Mouse (Mus musculus): ENCODE results near the gene Il18.
A peak's percentile ranks its signal among the peaks of the same experiment; 100 is the strongest.

Il18 gene

GRCm38 (mm10) chr9:50554241-50555093, at the start of gene Il18:
Il18 (plus strand) TSS chr9:50554827.
- peak; percentile 95 for DNase-seq

DNA sequence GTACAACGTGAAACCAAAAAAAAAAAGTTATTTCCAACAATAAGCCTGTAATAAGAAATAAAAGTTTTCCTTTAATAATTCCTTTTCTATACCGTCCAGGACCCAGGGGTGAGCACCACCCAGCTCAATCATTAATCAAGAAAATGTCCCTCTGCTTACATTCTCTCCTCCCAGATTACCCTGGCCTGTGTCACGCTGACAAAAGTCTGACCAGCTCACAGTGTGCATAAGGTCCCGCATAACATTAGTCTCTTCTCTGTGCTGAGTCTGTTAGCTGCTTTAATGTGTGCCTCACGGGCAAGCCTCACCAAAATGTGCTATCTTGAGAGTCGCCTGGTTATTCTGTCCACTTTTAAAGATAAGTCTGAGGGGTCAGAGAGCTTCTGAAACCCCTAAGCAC, 49.2 kb upstream of the Il18 start:
- no peak for DNase-seq

DNA sequence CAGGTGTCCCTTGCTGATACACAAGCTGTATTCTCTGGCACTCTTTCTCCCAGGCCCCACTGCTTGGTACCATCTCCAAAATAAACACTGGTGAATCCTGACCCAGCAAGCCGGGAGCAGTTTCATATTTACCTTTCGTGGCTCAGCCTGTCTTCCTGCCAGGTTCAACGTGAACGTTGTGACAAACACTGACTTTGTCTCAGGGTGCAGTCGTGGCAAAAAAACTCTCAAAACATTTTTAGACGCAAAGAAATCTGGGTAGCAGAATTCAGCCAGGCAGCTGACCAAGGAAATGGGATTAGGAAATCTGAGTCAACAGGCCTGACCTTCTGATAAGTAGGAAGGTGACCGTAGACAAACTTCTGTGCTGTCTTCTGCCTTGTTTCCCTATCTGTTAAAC, 47.1 kb upstream of the Il18 start:
- DNase-seq: peak; percentile 91

DNA sequence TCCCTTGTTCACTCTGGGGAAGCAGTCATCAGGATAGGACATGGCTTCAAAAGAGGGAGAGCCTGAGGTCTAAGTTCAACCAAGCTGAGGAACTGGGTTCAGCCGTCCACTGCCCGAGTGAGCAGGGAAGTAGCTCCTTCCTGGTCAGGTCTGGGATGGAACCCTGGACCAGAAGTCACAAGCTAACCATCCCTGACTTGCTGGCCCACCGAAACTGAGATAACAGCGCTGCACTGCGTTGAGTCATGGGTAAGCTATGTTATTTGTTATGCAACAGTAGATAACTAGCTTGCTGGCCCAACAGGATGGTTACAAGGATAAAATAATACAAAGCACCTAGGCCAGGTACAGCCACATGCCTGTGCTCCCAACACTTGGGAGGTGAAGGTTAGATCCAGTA, 39.2 kb upstream of the Il18 start:
- peak; percentile 82 for DNase-seq

DNA sequence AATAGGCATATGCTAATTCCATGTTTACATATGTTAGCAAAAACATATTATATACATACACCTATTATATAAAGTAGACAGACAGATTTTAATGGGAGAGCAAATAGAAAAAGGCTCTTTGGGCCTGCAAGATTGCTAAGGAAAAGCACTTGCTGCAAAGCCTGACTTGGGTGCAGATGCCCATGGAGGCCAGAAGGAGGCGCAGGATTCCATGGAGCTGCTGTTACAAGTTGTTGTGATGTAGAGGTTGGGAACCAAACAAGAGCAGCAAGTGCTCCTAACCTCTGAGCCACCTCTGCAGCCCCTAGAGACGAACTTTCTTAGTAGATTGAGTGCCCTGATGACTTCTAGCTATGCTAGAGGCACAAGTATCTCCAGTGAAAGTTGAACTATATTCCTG, 35.8 kb upstream of the Il18 start:
- peak; percentile 49 for DNase-seq

DNA sequence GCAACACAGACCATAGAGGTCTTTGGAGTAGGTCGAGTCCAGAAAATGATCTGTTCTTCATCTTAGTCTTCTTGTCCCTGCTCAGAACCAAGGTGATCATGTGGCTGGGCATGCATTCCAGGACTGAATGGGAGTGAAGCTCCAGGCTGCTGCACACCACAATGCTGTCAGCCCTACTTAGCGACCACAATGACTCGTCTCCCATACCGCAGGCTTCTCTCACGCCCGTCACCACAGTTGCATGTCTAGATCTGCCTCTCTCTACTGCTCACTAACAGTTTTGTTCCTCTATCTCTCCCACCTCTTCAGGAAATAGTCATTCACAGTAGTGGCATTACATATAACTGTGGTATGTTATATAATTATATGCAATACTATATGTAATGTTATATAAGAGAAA, 33.9 kb upstream of the Il18 start:
- DNase-seq: peak; percentile 72

DNA sequence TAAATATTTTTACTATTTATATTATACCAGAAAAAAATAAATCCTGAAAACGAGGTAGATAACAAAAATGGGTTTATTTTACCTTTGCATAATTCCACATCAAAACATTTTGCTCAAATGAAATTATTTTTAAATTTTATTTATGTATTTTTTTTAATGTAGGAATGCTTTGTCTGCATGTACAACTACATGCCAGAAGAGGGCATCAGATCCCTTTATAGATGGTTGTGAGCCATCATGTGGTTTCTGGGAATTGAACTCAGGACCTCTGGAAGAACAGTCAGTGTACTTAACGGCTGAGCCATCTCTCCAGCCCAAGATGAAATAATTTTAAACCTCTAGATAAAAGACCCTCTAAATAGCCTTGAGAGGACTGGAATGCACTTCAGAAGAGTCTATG, 33.1 kb upstream of the Il18 start:
- DNase-seq: peak; percentile 43

- DNase-seq: peak; percentile 29
These were observed 32.1 kb upstream of the Il18 start for GRCm38 (mm10) chr9:50522574-50522973.

DNA sequence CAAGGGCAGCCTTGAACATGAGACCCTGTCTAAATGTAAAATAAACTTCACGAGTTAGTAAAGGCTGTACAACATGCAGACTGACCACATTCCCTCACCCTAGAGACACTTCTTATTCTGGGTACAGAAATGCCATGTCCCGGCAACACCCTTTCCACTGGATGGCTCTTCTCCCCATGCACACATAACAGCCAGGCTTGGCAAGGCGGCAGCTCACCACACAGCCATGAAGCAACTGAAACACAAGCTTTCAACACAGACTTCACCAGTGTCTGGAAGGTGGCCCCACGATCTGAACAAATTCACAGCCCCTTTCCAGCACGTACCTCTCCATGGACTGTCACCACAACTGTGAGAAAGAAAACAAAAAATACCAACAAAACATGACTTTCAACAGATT, 29.7 kb upstream of the Il18 start:
- peak; percentile 77 for DNase-seq

GRCm38 (mm10) chr9:50525585-50525984, 29.0 kb upstream of the Il18 start:
- DNase-seq: peak; percentile 55

DNA sequence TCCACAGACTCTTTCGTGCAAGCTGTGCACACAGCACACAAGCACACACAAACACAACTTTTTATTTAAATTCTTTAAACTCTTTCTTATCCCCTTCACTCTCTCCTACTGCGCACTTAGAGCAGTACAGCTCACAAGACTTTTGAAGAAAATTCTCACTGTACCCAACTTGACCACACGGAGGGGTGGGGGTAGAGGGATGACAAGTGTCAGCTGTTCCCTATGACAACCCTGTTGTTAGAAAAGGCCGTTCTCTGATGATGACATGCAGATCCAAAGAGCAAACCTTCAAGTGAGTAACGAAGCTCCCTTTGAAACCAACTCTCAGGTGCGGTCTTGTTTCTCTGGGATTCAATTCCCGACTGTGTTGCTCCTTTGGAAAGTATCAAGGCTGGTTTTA, 26.8 kb upstream of the Il18 start:
- DNase-seq: no peak

GRCm38 (mm10) chr9:50528293-50528892, 26.2 kb upstream of the Il18 start, which contains the start of gene Pts:
Pts (minus strand) TSS chr9:50528724.
- peak; percentile 100 for DNase-seq

GRCm38 (mm10) chr9:50530890-50531289, 23.7 kb upstream of the Il18 start:
- peak; percentile 4 for DNase-seq

DNA sequence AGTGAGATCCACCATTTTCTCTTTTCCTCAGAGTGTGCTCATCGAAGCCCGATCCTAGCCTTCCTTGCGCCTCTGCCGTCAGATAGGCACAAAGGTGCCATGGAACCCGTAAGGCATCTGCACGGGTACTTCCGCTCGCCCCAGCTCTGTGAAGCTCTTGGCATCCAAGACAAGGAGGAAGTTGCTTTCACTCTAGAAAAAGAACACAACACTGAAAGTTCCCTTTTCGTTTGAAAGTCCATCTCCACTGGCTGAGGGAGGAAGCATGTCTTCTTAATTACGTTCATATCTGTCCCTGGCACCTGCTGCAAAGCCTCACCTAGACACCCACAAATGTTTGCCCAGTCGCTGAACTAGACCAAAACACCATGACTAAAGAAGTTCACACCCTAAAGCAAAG, 21.3 kb upstream of the Il18 start:
- peak; percentile 94 for DNase-seq

- no peak for DNase-seq
These were observed 20.8 kb upstream of the Il18 start for GRCm38 (mm10) chr9:50533791-50534190.

DNA sequence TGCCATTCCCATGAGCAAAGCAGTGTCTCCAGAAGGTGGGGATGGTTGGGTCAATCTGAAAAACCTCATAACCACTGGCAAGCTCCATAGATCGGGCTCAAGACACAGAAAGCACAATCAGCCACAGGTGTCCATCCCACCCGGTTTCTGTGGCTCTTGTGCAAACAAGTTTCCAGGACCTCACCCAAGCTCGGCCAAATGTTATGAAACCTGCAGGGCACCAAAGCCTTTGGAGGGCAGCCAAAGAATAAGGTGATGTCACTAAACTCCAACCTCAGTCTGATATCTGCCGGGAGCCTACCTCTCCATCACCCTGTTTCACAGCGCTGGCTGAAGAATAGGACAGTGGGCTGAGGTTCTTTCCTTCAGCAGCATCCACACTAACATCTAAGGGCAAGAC, 18.7 kb upstream of the Il18 start:
- DNase-seq: peak; percentile 64

- peak; percentile 25 for DNase-seq
These were observed 18.0 kb upstream of the Il18 start for GRCm38 (mm10) chr9:50536603-50537135.

DNA sequence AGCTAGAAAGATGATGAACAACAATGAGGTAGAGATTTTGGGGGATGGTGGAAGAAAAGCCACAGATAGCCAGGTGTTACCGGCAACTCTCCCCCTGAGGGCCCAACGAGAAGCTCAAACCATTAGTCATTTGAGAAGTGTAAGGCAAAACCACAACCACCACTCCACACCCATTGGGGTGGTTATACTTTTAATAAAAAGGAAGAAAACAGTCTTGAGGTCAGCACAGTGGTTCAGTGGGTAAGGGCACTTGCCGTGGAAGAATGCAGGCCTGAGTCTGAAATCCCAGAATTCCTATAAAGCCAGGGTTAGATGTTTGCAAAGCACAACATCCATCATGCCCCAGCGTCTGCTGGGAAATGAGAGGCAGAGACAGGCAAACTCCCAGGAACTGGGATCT, 17.3 kb upstream of the Il18 start:
- DNase-seq: peak; percentile 71

DNA sequence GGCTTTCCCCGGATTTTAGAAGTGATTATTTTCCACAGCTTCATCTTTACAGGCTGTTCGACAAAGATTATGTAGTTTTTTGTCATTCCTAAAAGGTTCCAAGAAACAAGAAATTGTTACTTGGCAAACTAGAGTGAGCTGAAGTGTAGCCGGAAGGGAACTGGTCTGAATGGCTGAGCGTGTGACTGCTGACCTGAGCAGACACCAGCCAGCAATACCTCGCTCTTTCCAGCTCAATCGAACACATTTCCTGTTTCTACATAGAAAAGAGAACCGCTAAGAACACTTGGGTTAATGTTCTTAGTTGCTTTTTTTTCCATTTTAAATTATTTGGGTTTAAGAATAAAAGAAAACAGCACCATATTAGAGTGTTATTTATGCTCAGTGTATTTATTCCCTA, 14.5 kb upstream of the Il18 start:
- no peak for DNase-seq

DNA sequence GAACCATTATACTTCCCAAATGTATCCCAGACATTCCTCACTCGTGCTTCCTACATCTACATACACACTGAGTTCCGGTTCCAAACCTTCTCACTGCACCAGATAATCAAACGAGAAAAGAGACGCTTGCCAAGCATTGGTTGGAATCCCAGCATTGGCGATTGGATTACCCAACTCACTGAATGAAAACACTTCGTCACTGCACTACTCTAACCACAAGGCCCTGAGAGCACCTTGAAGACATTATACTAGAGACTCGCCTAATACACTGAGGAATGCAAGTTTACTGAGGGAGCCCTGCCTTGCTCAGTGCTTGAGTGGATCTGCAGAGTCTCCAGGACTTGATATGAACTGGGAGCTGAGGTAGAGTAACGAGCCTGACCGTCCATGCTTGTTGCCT, 12.2 kb upstream of the Il18 start:
- DNase-seq: peak; percentile 62

DNA sequence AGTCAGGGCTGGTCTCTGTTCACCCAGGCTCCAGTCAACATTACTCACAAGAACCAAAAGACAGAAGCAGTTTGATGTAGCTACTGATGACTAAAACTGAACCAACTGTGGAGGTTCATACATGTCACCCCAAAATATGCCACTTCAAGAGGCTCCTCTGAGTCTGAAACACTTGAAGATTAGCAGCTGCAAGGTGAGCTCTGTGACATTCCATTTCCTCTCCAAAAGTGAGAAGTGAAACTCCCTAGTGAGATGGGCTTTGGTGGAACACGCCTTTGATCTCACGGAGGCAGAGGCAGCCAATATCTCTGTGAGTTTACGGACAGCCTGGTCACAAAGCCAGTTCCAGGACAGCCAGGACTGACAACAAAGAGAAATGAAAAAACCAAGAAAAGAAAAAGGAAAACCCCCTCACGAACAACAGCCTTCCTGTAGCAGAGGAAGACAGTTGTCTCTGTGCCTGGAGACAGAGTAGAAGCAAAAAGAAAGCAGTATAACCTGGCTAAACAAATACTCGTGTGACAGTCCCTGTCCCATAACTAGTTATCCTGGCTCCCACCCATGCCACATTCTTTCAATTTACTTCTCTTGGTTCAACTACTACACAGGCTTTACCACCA, 6.7 kb upstream of the Il18 start:
- DNase-seq: peak; percentile 80

GRCm38 (mm10) chr9:50548936-50549335, 5.7 kb upstream of the Il18 start:
- no peak for DNase-seq

- no peak for DNase-seq
These were observed 2.4 kb upstream of the Il18 start for GRCm38 (mm10) chr9:50552206-50552605.

DNA sequence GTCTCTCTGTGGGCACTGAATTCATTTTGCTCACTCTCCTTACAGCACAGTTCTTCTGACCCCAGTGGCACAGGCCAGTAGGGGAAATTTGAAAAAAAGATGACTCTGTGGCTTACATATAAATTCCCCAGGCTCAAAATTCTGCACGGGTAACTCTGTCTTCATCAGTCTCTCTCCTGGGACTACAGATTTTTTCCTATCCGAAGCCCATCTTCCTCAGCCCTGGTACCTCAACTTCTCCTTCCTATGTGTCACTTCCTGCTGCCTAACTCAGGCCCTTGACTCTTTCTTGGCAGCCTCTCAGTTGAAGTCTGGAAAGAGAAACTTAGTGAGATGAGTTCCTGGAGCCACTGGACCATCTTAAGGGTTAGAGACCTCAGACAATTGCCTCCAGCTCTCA, 1.1 kb upstream of the Il18 start:
- DNase-seq: peak; percentile 88

Data from heart, adult 11 months (tissue).